Mouse (Mus musculus): ENCODE data around the gene Ltn1.

DNA sequence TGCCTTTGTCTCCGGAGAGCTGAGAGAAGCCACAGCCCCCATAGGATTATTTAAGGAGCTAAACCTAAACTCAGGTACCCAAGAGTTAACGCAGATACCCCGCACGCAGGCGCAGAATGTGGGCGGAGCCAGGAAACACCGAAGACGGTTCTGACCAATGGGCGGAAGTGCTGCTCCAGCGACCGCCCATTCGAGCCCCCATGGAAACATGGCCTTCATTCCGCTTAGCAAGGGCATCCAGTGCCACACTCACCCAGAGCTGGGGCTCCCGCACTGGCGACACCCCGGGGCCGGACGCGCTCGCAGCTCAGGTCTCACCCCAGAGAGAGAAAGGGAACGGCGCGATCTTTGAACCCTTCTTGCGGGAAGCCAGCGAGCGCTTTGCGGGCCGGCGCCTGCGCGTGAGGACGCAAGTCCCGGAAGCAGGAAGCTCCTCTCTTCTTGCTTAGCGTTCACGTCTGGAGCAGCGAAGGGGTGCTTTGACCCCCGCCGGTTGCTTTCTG, 7.8 kb upstream of the Ltn1 start, which contains the start of gene Rwdd2b:
- TF ChIP-seq CTCF (IDR thresholded peaks at IDR 0.05; ENCODE audit: borderline replicate concordance, insufficient read depth, low read depth, low read length) = no peak
- peak; percentile 76; the same call in 1 of the 2 replicates for TF ChIP-seq POLR2A (IDR thresholded peaks at IDR 0.05; ENCODE audit: borderline replicate concordance, insufficient read depth, low read length)

All from cerebellum, adult 2 months (tissue).